Mouse (Mus musculus): Measurements from ENCODE around the gene Clmn.

Gene Clmn

GRCm38 (mm10) chr12:104864439-104865165, at the start of gene Clmn:
Clmn (minus strand) TSS chr12:104865076.
- DNase-seq (ENCODE audit: low spot score in 2 of 2) = peak in 1 of 2 experiments; percentile 43

- DNase-seq (ENCODE audit: low spot score in 2 of 2) = no peak
These were observed 48.1 kb upstream of the Clmn start for GRCm38 (mm10) chr12:104912990-104913389.

- DNase-seq (ENCODE audit: low spot score in 2 of 2) = peak; percentile 57 to 66
These were observed 47.5 kb upstream of the Clmn start for GRCm38 (mm10) chr12:104912281-104912933.

- no peak for DNase-seq (ENCODE audit: low spot score in 2 of 2)
These were observed 44.9 kb upstream of the Clmn start for GRCm38 (mm10) chr12:104909750-104910149.

DNA sequence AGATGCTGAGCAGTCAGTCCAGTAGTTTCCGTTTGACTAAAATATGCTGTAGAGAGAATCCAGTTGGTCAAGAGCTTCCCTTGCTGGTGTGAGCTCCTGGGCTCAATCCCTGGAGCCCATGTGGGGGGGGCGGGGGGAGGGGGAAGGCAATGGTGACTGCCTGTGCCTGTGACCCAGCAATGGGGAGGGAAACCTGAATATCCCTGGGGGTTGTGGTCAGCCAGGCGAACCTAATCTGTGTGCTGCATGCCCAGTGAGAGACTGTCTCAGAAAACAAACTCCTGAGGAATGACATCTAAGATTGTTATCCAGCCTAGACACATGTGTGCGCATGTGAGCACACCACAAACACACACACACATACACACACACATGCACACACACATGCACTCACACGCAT, 44.1 kb upstream of the Clmn start:
- no peak for DNase-seq (ENCODE audit: low spot score in 2 of 2)

GRCm38 (mm10) chr12:104908024-104908781, 43.3 kb upstream of the Clmn start:
- no peak for DNase-seq (ENCODE audit: low spot score in 2 of 2)

DNA sequence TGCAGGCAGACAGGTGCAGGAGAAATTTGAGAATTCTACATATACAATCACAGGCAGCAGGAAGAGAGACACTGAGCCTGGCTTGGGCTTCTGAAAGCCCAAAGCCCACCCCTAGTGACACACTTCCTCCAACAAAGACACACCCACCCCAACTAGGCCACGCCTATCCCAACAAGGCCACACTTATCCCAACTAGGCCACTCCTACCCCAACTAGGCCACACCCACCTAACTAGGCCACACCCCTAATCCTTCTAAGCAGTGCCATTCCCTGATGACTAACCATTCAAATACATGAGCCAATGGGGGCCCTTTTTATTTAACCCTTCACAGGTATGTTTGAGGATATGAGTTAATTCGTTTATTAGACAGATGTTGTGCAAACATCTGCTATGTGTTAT, 42.3 kb upstream of the Clmn start:
- no peak for DNase-seq (ENCODE audit: low spot score in 2 of 2)

DNA sequence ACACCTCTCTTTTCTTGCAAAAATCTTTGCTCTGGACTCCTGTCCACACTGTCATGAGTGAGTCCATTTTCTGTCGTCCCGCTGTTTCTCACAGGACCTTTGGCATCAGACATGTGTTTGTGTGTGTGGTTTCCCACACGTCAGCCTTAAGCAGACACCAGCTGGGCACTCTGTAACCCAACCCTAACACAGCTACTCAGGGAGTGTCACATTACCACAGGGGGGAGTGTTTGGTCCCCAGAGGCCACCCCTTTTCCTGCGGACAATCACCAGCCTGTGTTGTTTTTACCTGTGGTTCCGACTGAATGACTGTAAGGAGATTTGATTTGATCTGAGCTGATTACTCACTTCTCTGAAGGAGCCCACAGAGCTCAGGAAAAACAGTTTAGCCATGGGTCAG, 39.3 kb upstream of the Clmn start:
- no peak for DNase-seq (ENCODE audit: low spot score in 2 of 2)

DNA sequence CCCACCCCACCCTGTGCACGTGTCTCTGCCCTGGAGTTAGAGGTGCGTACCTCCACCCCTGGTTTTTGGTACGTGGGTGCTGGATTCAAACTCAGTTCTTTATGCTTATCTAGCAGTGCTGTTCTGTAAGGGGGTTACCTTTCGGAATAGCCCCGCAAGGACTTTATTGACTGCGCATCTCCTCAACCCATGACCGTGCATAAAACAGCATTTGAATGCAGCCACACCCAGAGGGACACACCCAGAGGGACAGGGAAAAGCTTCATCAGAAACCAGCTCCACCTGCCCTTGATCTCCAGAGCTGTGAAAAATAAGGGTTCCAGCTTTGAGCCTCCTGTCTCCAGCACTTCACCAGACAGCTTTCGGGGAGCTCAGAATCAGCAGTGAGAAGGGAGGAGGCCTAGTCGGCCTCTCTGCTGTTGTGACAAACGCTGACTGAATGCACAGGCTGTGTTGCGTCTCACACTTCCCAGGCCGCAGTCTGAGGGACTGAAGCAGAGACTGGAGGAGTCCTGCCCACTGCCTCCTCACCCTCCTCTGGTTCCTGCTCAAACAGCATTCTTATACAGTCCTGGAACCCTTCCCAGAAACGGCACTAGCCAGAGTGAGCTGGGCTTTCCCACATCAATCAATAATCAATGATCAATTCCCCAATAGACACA, 37.6 kb upstream of the Clmn start:
- no peak for DNase-seq (ENCODE audit: low spot score in 2 of 2)

GRCm38 (mm10) chr12:104901320-104901719, 36.4 kb upstream of the Clmn start:
- DNase-seq (ENCODE audit: low spot score in 2 of 2) = no peak

- DNase-seq (ENCODE audit: low spot score in 2 of 2) = no peak
These were observed 35.0 kb upstream of the Clmn start for GRCm38 (mm10) chr12:104899835-104900234.

DNA sequence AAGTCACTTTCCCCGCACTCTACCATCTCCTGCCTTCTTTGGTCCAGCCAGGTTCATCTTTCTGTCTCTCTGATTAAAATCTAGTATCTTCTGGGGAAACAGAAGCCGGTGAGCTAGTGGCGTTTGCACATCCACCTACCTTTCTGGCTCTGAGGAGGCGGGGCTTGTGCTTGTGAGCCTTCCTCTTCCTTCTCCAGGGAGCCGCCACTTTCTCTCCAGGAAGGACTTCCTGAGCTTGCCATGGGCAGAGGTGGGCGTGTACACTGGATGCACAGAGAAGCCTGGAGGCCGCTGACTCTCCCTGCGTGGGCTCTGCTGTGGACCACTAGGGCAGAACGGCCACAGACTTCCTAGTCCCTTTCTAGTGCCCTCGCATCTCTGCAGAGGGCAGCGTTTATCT, 34.3 kb upstream of the Clmn start:
- no peak for DNase-seq (ENCODE audit: low spot score in 2 of 2)

DNA sequence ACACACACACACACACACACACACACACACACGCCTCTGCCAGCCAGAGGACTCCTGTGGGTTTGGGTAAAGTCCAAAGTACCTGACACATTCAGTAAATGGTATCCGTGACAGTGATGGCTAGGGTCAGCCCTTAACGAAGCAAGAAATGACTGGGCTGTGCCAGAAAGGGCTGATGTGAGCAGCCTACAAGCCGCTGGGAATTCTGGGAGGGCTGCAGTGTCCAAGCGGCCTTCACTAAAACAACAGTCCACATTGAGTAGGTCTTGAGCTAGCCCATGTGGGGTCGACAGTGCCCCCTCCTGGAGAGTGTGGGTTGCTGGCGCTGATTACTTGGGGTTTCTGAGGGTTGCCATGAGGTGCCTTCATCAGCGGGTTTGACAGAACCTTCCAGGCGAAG, 33.8 kb upstream of the Clmn start:
- DNase-seq (ENCODE audit: low spot score in 2 of 2) = no peak

DNA sequence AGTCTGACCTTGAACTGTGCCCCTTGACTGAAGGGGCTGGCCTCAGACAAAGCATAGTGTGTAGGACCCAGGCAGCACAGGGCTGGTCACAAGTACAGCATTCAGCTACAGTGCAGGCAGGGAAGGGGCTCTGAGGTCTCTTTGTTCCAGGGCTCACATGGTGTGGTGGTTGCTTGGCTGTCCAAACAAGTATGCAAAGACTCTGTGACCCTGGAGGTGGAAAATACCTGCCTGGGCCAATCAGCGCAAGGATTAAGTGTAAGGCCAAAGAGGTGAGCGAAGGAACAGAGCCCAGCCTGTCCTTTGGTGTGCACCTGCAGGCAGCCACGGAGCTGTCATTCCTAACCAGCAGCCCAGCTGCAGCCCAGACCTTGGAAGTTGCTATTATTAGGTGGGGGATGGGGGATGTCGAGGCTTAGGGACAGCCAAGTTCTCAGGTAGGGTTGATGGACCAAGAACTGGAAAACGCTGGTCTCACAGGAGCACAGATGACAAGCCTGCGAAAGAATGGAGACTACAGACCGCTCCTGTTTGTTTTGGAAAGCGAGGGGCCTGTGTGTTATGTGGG, 32.3 kb upstream of the Clmn start:
- no peak for DNase-seq (ENCODE audit: low spot score in 2 of 2)

DNA sequence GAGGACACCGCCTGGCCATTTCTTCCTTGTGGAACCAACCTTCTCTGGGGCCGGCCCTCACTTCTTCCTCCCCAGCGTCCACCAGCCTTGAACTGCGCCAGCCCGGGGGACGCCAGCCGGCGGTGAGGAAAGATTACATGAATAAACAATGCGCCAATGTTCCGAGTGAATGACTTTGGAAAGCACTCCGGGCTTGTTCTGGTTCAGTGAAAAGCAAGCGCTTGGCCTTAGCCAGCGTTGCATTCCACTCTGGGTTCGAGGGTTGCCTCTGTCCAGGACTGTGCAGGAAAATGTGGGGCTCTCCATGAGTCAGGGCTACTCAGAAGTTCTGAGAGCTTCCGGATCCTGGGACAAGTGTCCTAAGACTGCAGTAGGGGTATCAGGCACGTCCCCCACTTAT, 31.8 kb upstream of the Clmn start:
- peak in 1 of 2 experiments; percentile 34 for DNase-seq (ENCODE audit: low spot score in 2 of 2)

DNA sequence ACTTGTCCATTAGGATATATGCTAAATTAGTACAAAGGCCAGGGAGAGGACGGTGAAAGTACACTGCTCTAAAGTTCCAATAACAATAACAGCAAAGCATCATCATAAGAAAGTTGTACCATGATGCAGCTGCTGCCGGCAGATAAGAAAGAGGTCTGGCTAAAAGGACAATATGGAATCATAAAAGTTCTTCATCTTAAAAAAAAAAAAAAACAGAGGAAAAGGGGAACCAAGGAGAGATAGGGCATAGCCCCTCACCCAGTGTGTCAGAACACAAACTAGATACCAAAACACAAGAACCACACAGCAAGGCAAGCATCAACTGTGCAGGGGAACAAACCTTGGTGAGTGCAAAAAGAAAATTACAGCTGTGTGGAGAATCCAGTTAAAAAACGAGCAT, 27.4 kb upstream of the Clmn start:
- no peak for DNase-seq (ENCODE audit: low spot score in 2 of 2)

GRCm38 (mm10) chr12:104890066-104890465, 25.2 kb upstream of the Clmn start:
- DNase-seq (ENCODE audit: low spot score in 2 of 2) = no peak

DNA sequence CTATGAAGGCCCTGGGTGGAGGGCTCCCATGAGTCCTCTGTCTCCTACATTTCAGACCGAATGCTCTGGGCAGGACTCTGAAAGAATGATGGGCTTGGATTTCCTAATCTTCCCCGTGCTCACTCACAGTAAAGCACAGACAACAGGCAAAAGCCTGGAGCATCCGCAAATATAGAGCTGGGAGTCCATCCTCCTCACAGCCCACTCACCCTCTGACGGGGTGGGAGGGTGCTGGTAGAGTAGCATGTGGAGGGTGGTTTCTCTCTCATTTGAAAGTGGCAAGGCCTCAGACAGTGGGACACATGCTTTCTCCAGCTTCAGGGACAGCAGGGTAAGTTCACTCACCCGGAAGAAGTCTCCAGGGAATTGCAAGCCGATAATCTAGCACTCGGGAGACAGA, 21.2 kb upstream of the Clmn start:
- peak in 1 of 2 experiments; percentile 30 for DNase-seq (ENCODE audit: low spot score in 2 of 2)

GRCm38 (mm10) chr12:104882533-104882932, 17.7 kb upstream of the Clmn start:
- no peak for DNase-seq (ENCODE audit: low spot score in 2 of 2)

GRCm38 (mm10) chr12:104882061-104882460, 17.2 kb upstream of the Clmn start:
- no peak for DNase-seq (ENCODE audit: low spot score in 2 of 2)

DNA sequence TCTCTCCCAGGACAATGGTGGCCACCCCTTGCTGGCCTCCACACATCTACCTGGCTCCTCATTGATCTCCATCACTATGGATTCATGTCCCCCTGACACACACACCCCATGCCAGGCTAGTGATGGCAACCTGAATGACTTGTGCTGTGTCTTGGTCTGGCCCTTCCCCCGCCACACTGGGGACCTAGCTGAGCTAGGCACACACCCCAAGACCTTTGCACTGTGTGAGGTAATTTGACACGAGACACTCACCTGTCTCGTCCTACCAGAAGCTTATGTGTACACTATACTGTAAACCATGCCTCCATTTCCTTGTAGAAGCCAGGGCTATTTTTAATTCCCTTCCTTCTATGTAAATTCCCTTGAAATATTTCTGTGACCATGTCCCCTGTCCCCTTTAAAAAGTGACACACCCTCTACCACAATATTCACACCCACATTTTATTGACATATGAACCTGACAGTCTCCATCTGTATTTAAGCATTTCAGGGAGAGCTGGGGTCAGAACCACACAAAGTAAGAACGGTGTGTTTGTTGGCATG, 16.7 kb upstream of the Clmn start:
- no peak for DNase-seq (ENCODE audit: low spot score in 2 of 2)

GRCm38 (mm10) chr12:104880367-104880766, 15.5 kb upstream of the Clmn start:
- no peak for DNase-seq (ENCODE audit: low spot score in 2 of 2)
